Mouse (Mus musculus): ENCODE measurements at regions not wholly inside any gene's neighbourhood (a gene's known extent, or its start where the extent isn't known, plus 50 kb on each side); places are given as distances from the start of the nearest gene placed in this dataset.
"Not testable (repeated sequence)": the region's sequence is repeated elsewhere in the genome, so short reads cannot be mapped to it uniquely, and the experiment has no call there.

- DNase-seq = no peak
These were observed 481.5 kb downstream of the Tns1 start for GRCm38 (mm10) chr1:73642691-73643109.

- DNase-seq = no peak
These were observed 482.8 kb downstream of the Tns1 start for GRCm38 (mm10) chr1:73641456-73641855.

GRCm38 (mm10) chr1:73640726-73641451 lies 483.4 kb downstream of the Tns1 start:
- DNase-seq = no peak

- DNase-seq = no peak
These were observed 488.5 kb downstream of the Tns1 start for GRCm38 (mm10) chr1:73635709-73636108.

GRCm38 (mm10) chr1:73634871-73635270 lies 489.4 kb downstream of the Tns1 start:
- DNase-seq = no peak

- no peak for DNase-seq
These were observed 491.2 kb downstream of the Tns1 start for GRCm38 (mm10) chr1:73633071-73633470.

- no peak for DNase-seq
These were observed 493.9 kb downstream of the Tns1 start for GRCm38 (mm10) chr1:73630363-73630762.

GRCm38 (mm10) chr1:73625365-73625764 lies 498.9 kb downstream of the Tns1 start:
- DNase-seq = no peak

- DNase-seq = not testable (repeated sequence)
These were observed 503.1 kb downstream of the Tns1 start for GRCm38 (mm10) chr1:73621121-73621520.

GRCm38 (mm10) chr1:73618551-73619170 lies 505.6 kb downstream of the Tns1 start:
- no peak for DNase-seq

- no peak for DNase-seq
These were observed 530.4 kb downstream of the Tns1 start for GRCm38 (mm10) chr1:73593653-73594385.

- DNase-seq = no peak
These were observed 532.7 kb downstream of the Tns1 start for GRCm38 (mm10) chr1:73591342-73592099.

- no peak for DNase-seq
These were observed 544.6 kb downstream of the Tns1 start for GRCm38 (mm10) chr1:73579680-73580079.

GRCm38 (mm10) chr1:73577019-73577418 lies 547.2 kb downstream of the Tns1 start:
- DNase-seq = no peak

GRCm38 (mm10) chr1:73575694-73576093 lies 548.6 kb downstream of the Tns1 start:
- no peak for DNase-seq

GRCm38 (mm10) chr1:73570944-73571343 lies 553.3 kb downstream of the Tns1 start:
- no peak for DNase-seq

GRCm38 (mm10) chr1:73566770-73567169 lies 551.1 kb upstream of the Tnp1 start:
- no peak for DNase-seq

- DNase-seq = no peak
These were observed 544.9 kb upstream of the Tnp1 start for GRCm38 (mm10) chr1:73560594-73560993.

- no peak for DNase-seq
These were observed 532.2 kb upstream of the Tnp1 start for GRCm38 (mm10) chr1:73547877-73548276.

GRCm38 (mm10) chr1:73545401-73545800 lies 529.7 kb upstream of the Tnp1 start:
- no peak for DNase-seq

- DNase-seq = no peak
These were observed 525.7 kb upstream of the Tnp1 start for GRCm38 (mm10) chr1:73541371-73541770.

GRCm38 (mm10) chr1:73538420-73538871 lies 522.7 kb upstream of the Tnp1 start:
- no peak for DNase-seq

- no peak for DNase-seq
These were observed 520.1 kb upstream of the Tnp1 start for GRCm38 (mm10) chr1:73535726-73536265.
